Mouse (Mus musculus) yolk sac, embryonic 10.5 days (tissue): Measurements from ENCODE around the gene Zfp637.
"Not testable (repeated sequence)": the region's sequence is repeated elsewhere in the genome, so short reads cannot be mapped to it uniquely, and the experiment has no call there.

Experiments used
- DNase-seq: peaks from one replicate; pipeline ENCODE4 v3.0.0-alpha.2; 2017; ENCODE audit warnings: low spot score

Gene Zfp637

DNA sequence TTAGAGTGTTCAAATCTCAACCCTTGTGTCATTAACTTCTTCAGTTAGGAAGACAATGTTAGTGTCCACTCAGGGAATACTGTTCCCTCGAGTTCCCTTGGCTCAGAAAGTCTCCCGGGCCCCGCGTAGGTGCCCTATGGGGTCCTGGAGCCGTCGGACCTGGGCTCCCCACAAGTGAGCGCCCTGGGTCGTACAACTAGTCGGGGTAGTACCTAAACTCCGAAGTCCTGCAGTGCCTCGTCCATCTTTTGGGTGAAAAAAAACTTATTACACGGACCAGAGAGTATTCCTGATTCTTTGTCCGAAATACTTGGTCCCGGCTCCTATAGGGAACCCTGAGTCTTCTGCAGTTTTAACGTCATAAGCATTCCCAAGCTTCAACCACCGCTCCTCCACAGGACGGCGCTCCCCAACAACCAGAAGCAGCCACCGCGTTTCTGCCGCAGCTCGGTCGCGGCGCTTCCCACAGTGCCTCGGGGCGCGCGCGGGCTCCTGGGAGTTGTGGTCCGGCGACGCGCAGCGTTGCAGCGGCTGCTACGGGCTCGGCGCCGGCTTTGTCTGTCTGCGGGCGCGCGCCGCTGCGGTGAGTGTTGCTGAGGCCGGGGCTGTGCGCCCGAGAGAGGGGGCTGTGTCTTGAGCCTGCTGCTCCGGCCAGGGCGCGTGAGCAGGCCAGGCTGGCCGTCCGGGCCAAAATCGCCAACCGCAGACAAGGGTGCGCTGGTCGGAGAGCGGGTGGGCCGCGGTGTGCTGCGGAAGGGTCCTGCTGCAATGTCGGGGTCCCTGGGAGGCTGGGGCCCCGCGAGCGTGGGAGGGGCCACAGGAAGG, at the start of gene Zfp637:
Gene Zfp637, plus strand, starts transcription at position 495 of the 825 bp plus-strand sequence.
- DNase-seq = peak; percentile 93

DNA sequence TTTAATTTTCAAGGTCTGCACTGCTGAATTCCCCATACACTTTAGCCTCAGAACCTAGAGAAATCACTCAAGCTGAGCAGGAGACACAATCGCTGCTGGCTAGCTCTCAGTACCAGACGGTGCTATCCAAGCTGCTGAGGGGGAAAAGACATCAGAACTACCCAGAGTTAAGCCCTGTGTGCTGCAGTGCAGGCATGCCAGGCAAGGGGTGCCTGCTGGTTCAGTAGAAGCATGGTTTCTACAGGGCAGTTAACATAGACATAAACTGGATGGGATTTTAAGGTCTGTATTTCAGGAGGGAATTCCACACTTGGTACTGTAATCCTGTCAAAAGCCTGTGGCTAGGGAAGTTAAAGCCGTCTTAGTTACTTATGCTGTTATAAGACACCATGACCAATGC, 45.7 kb upstream of the Zfp637 start:
- no peak for DNase-seq

DNA sequence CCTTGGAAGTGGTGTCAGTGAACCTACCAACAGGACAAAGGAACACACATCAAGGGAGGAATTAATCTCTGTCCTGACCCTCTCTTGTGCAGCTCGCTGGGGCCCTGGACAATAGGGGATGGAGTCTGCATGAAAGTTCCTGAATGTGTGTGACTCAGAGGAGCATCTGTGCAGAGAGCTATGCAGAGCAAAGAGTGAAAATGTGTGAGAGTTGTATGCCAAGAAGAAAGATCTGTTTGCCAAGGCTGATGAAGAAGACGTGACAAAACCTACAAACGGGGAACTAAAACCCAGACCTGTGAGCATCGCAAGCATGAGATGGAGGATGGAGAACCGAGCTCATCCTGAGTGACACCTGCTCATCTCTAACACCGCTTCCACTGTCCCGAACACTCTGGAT, 40.2 kb upstream of the Zfp637 start:
- DNase-seq = no peak

DNA sequence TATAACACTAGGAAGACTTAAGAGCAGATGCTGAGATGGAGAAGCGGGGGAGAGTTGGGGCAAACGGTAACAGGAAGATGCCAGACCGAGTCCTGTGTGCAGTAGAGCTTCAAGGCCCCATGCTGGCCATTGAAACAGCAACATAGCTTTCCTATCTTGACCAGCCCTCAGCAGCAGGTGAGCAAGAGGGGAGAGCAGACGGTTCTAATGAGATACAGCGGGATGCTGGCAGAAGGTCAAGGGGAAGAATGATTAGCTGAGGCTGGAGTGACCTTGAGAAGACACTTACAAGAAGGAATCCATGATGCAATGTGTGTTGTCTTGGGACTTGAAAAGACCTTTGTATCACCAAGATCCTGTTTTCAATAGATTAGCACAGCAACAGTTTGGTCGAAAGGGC, 39.2 kb upstream of the Zfp637 start:
- no peak for DNase-seq

DNA sequence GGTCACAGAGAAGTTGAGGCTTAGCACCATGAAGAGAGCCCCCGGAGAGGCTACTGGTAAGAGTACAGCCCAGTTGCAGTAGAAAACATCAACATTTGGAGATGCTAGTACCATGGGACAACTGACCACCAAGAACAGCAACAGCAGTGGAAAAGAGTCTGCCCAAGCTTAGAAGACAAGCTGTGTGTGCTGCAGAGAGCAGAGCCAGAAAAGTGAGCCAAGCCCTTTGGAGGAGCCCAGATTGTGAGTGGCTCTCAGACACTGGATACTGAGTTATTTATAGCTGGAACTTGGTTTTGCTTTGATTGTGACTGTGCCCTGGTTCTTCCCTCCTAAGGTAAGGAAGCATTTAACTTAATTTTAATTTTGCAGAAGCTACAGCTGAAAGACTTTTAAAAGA, 33.2 kb upstream of the Zfp637 start:
- DNase-seq = no peak

DNA sequence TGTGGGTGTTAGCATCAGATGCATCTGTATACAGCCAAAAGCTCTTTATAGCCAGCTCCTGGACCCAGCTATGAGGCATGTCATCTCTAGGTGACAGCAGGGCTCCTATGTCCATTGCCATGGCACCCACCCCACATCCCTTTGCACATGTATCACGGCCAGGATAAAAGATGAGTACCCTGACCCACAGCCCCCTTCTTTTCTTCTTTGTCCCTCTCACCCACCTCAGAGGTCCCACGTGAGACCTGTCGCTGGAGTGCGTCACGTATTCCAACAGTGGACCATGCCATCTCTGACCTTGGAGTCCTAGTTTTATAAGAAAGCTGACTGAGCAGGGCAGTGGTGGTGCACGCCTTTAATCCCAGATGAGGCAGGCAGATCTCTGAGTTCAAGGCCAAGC, 31.2 kb upstream of the Zfp637 start:
- DNase-seq = no peak

DNA sequence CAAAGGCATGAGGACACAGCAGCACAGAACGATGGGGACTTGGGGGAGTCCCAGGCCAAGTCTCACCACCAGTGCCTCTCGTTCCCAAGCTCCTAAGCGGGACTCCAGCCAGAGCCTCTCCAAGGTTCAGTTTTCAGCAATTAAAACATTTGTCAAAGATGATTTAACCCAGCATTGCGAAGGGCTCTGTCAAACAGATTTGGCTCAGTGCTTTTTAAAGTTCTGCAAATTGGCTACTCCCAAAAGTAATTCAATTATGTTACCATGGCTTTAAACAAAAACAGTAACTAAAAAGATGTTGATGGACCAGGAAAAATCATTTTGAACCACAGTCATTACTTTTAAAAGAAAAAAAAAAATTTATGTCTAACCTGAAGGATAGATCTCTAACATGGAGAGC, 30.3 kb upstream of the Zfp637 start:
- DNase-seq = no peak

DNA sequence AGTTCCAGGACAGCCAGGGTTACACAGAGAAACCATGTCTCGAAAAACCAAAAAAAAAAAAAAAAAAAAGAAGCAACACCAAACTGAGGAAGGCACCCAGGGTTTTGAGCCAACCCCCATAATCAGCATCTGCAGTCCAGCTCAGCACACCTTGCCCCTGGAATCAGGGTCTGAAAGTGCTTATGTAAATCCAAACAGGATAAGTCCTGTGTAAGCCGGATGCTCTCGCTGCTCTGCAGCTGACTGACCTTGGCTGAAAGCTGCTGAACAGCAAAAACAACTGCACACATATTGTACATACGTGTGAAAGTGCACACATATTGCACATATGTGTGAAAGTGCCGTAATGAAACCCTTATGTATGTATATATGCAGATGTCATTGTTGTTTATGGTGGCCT, 29.7 kb upstream of the Zfp637 start:
- DNase-seq = no peak

DNA sequence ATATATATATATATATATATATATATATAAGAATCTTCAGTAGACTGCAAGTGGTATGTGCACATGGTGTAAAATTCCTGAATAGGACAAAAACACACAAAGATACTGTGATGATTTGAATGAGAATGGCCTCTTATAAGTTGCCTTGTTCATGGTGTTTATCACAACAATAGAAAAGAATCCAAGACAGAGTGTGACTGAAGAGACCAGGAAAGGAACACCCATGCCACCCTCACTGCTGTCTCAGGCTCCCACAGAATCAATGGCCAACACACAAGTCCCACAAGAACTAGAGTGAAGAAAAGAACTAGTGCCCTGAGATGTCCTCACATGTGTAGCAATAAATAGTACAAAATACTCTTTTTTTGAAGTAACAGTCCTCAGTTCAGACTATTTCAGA, 26.3 kb upstream of the Zfp637 start:
- no peak for DNase-seq

DNA sequence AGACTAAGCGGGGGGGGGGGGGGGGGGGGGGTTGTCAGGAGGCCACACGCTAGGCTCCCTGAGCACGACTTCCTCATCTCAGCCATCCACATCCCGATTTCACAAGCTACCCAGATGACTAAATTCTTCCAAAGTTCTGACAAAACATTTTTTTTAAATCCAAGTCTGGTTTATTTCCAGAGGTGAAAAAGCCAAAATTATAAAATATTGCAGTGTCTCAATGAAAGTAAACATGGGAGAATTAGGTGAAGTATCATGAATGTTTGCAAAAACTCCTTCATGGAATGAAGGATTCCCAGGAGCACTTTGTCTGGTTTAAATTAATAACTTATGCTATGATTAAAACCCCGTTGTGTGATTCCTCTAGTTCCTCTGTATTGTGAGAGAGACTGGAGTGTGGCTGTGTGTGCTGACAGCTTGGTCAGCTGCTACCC, 23.9 kb upstream of the Zfp637 start:
- no peak for DNase-seq

DNA sequence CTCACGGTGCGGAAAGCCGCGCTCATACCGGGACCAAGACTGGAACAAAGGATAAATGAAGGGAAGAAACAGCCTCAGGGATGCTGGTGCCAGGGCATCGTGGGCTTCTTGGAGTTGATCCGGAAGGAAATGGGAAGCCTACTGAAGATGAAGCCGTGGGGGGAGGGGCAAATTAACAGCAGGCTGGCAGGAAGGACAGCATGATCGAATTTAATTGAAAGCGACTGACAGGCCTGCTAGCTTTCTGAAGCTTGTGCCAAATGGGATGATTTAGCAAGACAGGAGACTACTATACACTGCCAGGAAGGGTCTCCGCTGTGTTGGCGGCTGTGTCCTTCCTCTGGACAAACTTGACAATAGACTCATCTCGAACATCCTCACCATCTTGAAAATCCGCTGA, 20.7 kb upstream of the Zfp637 start:
- no peak for DNase-seq

DNA sequence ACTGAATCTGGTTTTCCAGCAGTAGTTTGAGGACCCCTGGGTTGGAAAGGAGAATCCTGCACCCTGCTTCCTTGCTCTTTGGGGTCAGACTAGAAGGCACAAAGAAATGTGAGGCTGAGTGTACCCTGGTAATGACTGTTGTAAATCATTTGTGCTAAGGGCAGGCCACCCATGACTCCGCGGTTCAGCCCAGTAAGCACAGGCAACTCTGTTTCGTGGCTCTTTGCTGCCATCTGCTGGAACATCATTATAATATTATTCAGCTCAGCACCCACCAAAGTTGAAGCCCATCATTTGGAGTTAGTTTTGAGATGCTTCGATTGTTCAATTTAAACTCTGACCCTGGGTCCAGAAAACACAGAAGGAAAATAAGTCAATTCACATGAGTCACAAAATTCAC, 15.6 kb upstream of the Zfp637 start:
- DNase-seq = peak; percentile 59

DNA sequence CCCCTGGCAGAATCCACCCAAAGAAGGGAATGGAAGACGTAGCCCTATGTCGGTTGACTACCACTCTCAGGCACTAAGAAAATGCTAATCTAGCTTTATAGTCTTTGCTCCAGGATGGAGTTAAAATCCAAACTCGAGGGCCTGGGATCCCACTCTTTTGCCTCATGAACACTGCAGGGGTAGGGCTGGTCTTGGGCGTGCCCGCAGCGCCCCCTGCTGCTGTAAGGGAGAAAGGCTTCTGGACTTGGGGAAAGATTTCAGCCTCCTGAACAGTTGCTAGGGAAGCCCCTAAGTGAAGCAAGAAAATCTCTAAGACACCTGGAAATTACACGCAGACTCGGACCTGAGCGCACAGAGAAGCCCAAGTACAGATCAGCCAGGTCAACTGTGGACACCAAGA, 12.7 kb upstream of the Zfp637 start:
- peak; percentile 38 for DNase-seq

DNA sequence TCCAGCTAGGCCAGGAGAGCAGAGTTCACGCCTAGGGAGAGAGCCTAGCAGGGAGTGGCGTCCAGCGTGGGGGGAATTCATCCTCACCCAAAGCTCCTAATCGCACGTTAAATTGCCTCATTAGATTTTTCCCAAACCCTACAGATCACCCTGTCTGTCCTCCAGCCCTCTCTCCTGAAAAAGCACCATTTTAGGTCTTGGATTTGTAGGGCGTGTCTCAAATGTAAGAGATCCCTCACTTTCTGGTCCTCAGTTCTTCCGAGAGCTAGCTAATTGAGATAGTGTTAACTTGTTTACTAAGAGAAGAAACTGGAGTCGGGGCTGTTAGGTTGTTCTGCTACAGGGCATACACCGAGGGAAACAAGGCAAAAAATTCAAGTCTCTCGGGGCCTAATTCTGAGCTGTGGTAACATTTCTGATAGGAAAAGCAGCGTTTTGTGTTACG, 553 bp downstream of the Zfp637 start:
- no peak for DNase-seq

DNA sequence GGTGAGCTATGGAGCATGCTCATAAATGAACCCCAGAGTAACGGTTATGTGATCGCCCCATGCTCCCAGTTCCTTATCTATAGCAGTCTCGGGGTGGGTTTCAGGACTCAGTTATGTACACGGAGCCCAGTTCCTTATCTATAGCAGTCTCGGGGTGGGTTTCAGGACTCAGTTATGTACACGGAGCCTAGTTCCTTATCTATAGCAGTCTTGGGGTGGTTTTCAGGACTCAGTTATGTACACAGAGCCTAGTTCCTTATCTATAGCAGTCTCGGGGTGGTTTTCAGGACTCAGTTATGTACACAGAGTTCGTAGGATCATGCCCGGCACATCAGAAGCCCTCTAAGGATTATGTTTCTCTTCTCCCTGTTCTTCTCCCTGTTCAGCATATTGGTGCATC, 3.6 kb downstream of the Zfp637 start:
- DNase-seq = no peak

DNA sequence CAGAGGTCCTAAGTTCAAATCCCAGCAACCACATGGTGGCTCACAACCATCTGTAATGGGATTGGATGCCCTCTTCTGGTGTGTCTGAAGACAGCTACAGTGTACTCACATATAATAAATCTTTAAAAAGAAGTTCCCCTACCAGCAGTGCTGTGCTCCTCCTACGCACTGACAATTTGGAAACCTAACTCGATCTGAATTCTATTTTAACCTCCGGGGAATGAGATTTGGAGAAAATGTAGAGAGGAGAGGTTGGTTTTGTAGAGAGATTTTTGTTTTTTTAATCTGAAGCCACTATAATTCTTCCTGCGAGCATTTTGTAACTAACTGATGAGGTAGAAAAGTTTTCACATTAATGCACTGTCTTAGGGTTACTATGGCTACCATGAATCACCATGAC, 5.7 kb downstream of the Zfp637 start:
- not testable (repeated sequence) for DNase-seq

DNA sequence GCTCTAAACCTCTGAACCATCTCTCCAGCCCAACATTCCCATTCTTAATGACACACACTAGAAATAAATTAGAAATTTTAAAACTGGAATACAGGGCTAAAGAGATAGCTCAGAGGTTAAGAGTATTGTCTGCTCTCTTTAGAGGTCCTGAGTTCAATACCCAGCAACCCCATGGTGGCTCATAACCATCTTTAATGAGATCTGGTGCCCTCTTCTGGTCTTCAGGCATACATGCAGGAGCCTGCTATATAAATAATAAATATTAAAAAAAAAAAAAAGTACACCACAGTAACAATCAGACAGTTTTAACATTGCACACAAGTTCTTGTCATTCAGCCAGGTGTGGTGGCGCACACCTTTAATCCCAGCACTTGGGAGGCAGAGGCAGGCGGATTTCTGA, 6.8 kb downstream of the Zfp637 start:
- no peak for DNase-seq

DNA sequence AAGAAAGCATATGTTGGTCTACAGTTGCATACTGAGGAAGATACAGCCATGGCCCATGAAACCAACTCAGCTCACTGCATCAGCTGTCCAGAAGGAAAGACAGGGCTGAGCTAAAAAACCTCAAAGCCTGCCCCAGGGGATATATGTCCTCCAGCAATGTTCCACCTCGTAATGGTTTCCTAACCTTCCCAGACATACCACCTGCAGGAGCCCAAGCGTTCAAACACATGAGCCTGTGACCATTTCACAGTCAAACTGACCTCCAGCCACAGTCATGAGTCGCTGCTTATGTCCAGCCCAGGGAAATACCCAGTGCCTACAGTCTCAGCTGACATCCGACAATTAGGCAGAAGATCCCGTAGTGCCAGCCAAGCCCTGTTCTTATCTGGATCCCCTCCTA, 7.6 kb downstream of the Zfp637 start:
- DNase-seq = no peak

DNA sequence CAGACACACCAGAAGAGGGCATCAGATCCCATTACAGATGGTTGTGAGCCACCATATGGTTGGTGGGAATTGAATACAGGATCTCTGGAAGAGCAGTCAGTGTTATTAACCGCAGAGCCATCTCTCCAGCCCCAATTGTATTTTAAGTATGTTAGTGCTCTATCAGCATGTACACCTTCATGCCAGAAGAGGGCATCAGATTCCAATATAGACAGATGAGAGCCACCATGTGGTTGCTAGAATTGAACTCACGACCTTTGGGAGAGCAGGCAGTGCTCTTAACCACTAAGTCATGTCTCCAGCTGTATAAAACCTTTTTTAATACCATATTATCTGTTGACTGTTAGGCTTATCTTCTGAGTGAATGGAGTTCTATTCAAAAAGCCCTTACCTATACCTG, 10.8 kb downstream of the Zfp637 start:
- DNase-seq = no peak

DNA sequence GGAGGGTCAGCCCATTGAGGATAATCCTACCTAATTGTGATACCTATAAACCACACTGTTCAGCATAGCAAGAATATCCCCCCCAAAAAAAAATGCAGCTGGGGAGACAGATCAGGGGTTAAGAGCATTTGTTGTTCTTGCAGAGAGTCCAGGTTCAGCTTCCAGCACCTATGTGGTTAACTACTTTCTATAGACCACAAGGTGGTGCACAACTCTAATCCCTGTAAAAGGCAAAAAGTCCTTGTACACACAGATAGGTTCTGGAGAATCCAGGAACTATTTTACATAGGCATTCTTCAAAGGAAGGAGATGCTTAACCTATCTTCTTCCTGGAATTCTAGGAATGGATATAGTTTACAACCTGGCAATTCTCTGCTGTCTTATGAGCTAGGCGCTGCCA, 17.0 kb downstream of the Zfp637 start:
- no peak for DNase-seq

DNA sequence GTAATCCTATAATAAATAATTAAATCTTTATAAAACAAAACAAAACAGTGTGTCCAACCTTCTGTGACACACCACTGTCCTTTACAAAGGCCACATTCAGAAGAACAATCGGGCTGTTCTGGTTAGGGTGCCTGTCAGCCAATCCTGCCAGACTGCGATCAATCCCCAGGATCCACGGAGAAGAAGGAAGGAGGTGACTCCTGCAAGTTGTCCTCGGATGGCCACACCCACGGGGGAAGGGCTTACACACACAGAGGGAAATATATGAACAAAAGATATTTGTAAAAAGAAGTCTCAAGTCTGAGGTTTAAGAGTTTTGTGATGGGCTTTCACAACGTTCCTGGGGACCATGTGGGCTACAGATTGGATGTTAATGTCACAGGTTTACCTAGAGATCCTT, 20.9 kb downstream of the Zfp637 start, which contains the start of gene Zfp239:
Gene Zfp239, plus strand, starts transcription at position 253 of the 400 bp plus-strand sequence.
- no peak for DNase-seq

DNA sequence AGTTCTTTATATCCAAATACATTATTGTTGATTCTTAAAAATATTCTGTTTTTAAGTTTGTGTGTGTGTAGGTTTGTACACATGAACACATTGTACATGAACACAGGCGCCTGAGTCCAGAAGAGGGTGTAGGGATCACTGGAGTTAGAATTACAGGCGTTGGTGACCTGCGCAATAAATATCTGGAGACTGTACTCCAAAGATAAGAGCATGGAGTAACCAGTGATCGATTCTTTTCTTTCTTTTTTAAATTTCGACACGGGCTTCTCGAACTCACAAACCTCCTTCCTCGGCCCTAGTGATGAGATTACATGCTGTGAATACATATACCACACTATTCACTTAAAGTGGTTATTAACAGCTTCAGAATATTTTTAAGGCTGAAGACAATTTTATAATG, 21.5 kb downstream of the Zfp637 start:
- DNase-seq = no peak

DNA sequence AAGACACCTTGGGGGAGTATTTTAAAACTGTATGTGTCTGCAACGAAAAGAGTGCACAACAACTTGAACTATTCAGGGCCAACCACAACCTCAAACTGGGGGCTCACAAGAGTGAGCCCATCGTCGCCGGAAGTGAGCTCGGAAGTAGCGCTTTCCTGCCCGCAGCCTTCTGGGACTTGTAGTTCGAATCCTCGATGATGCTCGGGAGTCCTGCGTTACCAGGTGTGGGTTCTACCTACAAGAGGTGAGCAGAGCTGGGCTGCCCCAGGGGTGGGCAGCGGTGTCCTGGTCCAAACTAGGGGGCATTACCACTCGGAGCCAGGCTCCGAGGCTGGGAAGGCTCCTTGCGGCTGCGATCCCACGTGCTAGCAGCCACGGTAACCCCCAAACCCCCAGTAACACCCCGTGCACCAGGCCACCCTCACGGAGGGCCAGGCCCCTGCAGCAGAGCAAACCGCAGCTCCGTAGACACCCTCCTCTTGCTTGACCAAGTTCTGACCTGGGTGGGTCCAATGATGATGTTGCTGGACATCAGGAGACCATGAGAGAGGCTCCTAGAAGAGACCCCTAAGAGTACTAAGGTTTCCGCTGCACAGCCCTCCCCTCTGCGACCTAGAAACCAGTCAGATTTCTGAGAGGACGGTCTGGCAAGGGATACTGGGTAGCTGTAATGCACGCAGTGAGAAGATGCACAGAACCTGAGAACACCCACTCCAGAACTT, 22.1 kb downstream of the Zfp637 start:
- peak; percentile 65 for DNase-seq
